ENCODE assay signal across 9 mouse cellular contexts in the genomic region with DNA sequence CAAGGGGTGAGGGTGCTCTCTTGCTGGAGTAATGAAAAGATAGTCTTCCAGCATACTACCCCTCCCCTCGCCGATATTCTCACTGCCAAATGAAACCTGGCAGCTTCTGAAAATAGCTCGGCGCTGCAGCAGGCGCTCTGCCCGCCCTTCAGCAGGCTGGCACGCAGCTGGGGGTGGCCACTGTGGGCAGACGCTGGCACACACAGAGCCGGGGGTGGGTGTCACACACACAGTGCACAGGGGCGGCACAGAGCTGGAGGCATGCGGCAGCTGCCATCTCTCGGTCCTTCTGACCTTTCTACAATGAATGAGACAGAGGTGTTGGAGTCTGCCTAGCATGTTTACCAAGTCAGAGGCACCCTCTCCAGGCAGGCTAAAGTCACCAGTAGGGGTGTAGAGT. TPM values are rescaled to one million over a fixed set of nuclear protein-coding genes. Genes with fewer than 3 reads are reported as not detected.
DNase-seq lines count a peak whose midpoint lies in the region; ATAC-seq and TF ChIP-seq lines count a peak whose summit lies in the region.
"Had no signal": no experiment of that assay in that cellular context is flagged by ENCODE, and none has a peak within 500 bp of the region (broad histone marks: within the 10 kb centered on the region; RNA-seq: fewer than 3 reads in every experiment).

No protein-coding gene starts in this region.

- peaks cover 13% of the 10 kb centered on the region; the same call in 1 of the 2 replicates for H3K4me1 ChIP-seq in midbrain, postnatal 0 days (ENCODE audit: insufficient read depth, low read length)

- H3K27ac ChIP-seq in midbrain, postnatal 0 days (ENCODE audit: low read depth, low read length), result peak overlapping the region; percentile 55; the same call in 1 of the 2 replicates
- H3K27ac ChIP-seq: neural tube, embryonic 12.5 days had no signal

- 54% methylated on average over 12 of the region's 12 CpGs for WGBS in midbrain, postnatal 0 days

- TF ChIP-seq CTCF in midbrain, postnatal 0 days (IDR thresholded peaks at IDR 0.05), result no peak

- H3K9ac ChIP-seq in midbrain, postnatal 0 days (replicated peaks; ENCODE audit: low read length, poor library complexity, severe bottlenecking), result no peak overlapping the region
- H3K9ac ChIP-seq: neural tube, embryonic 12.5 days had no signal

- ATAC-seq in midbrain, postnatal 0 days (ENCODE audit: low FRiP score), result peak; percentile 78

- no peaks in the 10 kb centered on the region for H3K36me3 ChIP-seq in midbrain, postnatal 0 days (ENCODE audit: insufficient read depth, low read length)
- H3K36me3 ChIP-seq: neural tube, embryonic 12.5 days had no signal

- no peak overlapping the region for H3K4me3 ChIP-seq in midbrain, postnatal 0 days (ENCODE audit: low read depth, low read length)
- H3K4me3 ChIP-seq: neural tube, embryonic 12.5 days had no signal

- H3K9me3 ChIP-seq in midbrain, postnatal 0 days (ENCODE audit: low read length), result no peaks in the 10 kb centered on the region
- H3K9me3 ChIP-seq: neural tube, embryonic 12.5 days had no signal

- H3K4me2 ChIP-seq in midbrain, postnatal 0 days (ENCODE audit: low read depth, low read length, poor library complexity, severe bottlenecking), result peak overlapping the region; percentile 21; the same call in 1 of the 2 replicates
- H3K4me2 ChIP-seq: neural tube, embryonic 12.5 days had no signal

- H3K27me3 ChIP-seq in midbrain, postnatal 0 days (ENCODE audit: insufficient read depth, low read length), result no peaks in the 10 kb centered on the region
- H3K27me3 ChIP-seq: neural tube, embryonic 12.5 days had no signal

- DNase-seq in adrenal gland, postnatal 10 days, result peak; percentile 67
- no peak for DNase-seq in adrenal gland, adult 8-10 months
- DNase-seq in brain, adult 2 months (ENCODE audit: low read depth, low spot score), result peak; percentile 96
- DNase-seq in gastrocnemius, adult 8-10 months (ENCODE audit: low spot score in 2 of 2), result peak; percentile 57 to 70
- DNase-seq in kidney, postnatal 10 days, result peak; percentile 48
- DNase-seq in midbrain, postnatal 0 days (ENCODE audit: low spot score), result peak; percentile 83
- DNase-seq in embryo, embryonic 10 days (ENCODE audit: low spot score), result no peak
- DNase-seq in embryo, embryonic 9.5 days (ENCODE audit: extremely low spot score), result no peak

RNA-seq across cellular contexts. Expression of gene Dock3, which starts 22.8 kb away (rescaled TPM):
- 1 to 10 TPM; 3.3 to 4.5 TPM for total RNA-seq in adrenal gland, postnatal 10 days (2021)
- 10 to 100 TPM in 2 of 4 experiments, 1 to 10 TPM in 2; 6.1 to 14.8 (median 10.0) TPM for total RNA-seq in adrenal gland, adult 8-10 months (2022)
- total RNA-seq in gastrocnemius, adult 8-10 months (2022), result under 1 TPM in 3 of 4 experiments, not detected in 1; 0.13 to 0.32 (median 0.19) TPM
- total RNA-seq in midbrain, postnatal 0 days (2014; rRNA removed), result 56.3 and 58.8 TPM in 2 replicates
- polyA plus RNA-seq in midbrain, postnatal 0 days (2015; fragmentation: Nextera tagmentation; extraction: Ambion mirVana), result 17.7 and 20.5 TPM in 2 replicates

RNA-seq across cellular contexts. Expression of gene Mapkapk3, which starts 35.2 kb away (rescaled TPM):
- total RNA-seq in adrenal gland, postnatal 10 days (2021), result 10 to 100 TPM; 28.6 to 29.5 TPM
- total RNA-seq in adrenal gland, adult 8-10 months (2022), result 10 to 100 TPM; 32.7 to 41.4 (median 34.9) TPM
- 10 to 100 TPM; 33.6 to 41.0 (median 36.0) TPM for total RNA-seq in gastrocnemius, adult 8-10 months (2022)
- total RNA-seq in midbrain, postnatal 0 days (2014; rRNA removed), result 2.3 and 3.2 TPM in 2 replicates
- 1.3 and 2.2 TPM in 2 replicates for polyA plus RNA-seq in midbrain, postnatal 0 days (2015; fragmentation: Nextera tagmentation; extraction: Ambion mirVana)

RNA-seq across cellular contexts. Expression of gene Cish, which starts 41.4 kb away (rescaled TPM):
- total RNA-seq in adrenal gland, postnatal 10 days (2021), result 10 to 100 TPM; 36.9 to 45.3 TPM
- 10 to 100 TPM in 1 of 4 experiments, 1 to 10 TPM in 3; 4.1 to 62.8 (median 6.5) TPM for total RNA-seq in adrenal gland, adult 8-10 months (2022)
- 10 to 100 TPM in 3 of 4 experiments, 1 to 10 TPM in 1; 5.1 to 61.2 (median 22.7) TPM for total RNA-seq in gastrocnemius, adult 8-10 months (2022)
- 2.4 and 6.0 TPM in 2 replicates for total RNA-seq in midbrain, postnatal 0 days (2014; rRNA removed)
- polyA plus RNA-seq in midbrain, postnatal 0 days (2015; fragmentation: Nextera tagmentation; extraction: Ambion mirVana), result 6.5 and 6.7 TPM in 2 replicates

Comparison
In these comparisons a context has a peak if more than half of its experiments do, and no peak if none do; other contexts are left out.
1. DNase-seq: peak in adrenal gland, postnatal 10 days (single experiment), brain, adult 2 months (single experiment), gastrocnemius, adult 8-10 months (2 of 2), kidney, postnatal 10 days (single experiment) and midbrain, postnatal 0 days (single experiment); none in adrenal gland, adult 8-10 months (single experiment), embryo, embryonic 10 days (single experiment) and embryo, embryonic 9.5 days (single experiment).